Mouse (Mus musculus) lung, adult 2 months (tissue): ENCODE results near the gene Shank2.

Experiments
- CTCF ChIP-seq: fragments of 200-500 bp; IDR thresholded peaks from 2 replicates; pipeline ENCODE4 v1.5.1; 2011; ENCODE audit warnings: mild to moderate bottlenecking, low read length, control low read depth; ENCODE audit not compliant: insufficient read depth
- POLR2A ChIP-seq: fragments of 200-500 bp; IDR thresholded peaks from 2 replicates; pipeline ENCODE4 v1.6.1; 2011; ENCODE audit warnings: low read depth, mild to moderate bottlenecking, control low read depth, low read length, borderline replicate concordance; ENCODE audit errors: extremely low read depth

- TF ChIP-seq CTCF (no peak), POLR2A (no peak)
Measured at GRCm38 (mm10) chr7:144235523-144235922, 233.8 kb downstream of the Shank2 start.
